Mouse (Mus musculus): ENCODE results near the gene Slc4a3.

Gene Slc4a3

DNA sequence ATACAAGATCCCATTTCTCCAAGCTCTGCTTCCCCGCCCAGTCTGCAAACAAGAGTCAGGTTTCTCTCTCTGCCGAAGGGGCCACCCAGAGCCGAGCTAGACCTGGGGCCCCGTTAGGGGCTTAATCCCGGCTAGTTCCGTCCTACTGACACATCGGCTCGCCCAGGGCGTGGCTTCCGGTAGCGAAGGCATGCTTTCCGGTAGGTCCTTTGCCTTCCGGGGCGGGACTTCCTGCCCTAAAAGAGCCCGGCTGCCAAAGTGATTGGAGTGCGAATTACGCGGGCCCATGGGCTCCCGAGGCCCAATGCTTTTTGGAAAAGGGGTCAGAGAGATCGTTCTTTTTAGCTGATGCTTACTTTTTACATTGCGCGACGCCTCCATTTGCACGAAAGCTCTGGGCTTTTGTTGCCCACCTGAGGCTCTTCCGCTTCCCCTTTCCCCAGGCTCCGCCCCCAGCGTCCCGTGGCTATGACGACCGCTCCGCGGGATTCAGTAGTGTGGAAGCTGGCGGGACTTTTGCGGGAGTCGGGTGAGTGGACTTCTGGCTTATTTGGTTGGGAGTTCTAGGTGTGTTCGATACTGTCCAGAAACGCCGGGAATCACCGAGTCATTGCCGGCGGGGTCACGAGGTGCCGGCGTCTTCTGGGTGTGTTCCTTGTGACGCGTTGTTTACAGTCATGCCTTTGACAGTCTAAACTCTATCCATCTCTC, 24.6 kb upstream of the Slc4a3 start, which contains the start of gene Stk11ip:
Gene Stk11ip, plus strand, starts transcription at position 209 of the 711 bp plus-strand sequence.
- DNase-seq (ENCODE audit: low spot score): peak; percentile 94

DNA sequence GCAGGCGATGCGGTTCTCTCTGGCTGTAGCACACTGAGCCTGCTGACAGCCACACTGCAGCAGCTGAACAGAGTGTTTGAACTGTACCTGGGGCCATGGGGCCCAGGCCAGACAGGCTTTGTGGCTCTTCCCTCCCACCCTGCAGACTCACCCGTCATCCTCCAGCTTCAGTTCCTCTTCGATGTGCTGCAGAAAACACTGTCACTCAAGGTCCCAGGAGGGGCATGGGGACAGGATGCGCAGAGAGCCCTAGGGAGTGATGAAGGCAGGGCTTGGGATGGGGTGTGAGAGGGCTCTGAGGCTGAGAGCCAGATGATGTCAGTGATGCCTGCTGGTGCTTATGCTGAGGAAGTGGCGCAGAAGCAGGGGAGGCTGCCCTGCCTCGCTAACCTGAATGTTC, 21.4 kb upstream of the Slc4a3 start:
- no peak for DNase-seq (ENCODE audit: low spot score)

DNA sequence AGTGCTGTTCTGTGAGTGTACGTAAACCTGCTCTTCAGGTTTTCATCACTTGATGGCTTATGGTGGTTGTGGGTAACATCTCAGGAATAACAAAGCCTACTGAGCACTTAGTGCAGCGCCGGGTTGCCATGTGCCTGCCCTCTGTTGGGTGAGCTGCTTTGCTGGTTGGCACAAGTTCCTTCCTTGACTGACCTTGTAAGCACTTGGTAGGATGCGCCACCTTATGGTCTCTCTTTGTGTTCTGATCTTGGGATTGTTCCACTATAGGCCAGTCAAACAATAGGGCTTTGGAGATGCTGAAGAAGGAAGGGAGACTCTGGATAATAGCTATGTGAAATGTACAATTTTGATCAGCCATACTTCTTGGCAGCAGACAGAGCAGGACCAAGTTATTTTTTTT, 15.5 kb upstream of the Slc4a3 start:
- DNase-seq (ENCODE audit: low spot score): no peak

DNA sequence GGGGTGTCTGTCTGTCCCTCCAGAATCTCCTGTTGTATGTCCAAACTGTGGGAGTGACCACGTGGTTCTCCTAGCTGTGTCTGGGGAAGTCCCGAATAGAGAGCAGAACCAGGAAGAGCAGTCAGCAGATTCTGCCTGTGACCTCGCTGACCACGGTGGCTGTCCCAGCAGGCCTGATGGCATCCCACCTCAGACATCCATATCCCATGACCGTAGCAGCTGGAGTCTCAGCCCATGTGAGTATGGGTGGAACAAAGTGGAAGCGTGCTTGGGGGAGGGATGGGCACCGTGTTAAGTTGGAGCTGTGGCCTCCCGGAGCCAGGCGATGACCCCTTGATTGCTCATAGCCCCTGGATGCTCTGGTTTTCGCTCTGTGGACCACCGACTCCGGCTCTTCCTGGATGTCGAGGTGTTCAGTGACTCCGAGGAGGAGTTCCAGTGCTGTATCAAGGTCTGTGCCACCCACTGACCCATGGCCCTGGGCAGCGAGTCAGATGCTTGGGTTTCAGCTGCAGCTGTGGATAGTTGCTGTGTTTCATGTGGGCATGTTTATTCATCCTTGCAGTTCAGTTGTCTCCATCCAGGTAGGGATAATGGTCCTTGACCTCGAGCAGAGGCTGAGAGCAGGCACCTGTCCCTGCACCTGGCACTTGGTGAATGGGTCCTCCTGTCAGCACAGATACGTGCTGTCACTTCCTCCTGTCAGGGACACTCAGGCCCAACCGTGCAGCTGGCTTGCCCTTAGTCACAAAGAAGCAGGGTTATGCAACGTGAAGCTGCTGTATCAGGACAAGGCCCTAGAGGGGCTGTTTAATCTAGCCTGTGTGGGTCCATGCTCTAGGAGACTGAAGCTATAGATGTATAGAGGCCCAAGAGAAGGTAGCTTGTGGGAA, 13.5 kb upstream of the Slc4a3 start:
- no peak for DNase-seq (ENCODE audit: low spot score)

DNA sequence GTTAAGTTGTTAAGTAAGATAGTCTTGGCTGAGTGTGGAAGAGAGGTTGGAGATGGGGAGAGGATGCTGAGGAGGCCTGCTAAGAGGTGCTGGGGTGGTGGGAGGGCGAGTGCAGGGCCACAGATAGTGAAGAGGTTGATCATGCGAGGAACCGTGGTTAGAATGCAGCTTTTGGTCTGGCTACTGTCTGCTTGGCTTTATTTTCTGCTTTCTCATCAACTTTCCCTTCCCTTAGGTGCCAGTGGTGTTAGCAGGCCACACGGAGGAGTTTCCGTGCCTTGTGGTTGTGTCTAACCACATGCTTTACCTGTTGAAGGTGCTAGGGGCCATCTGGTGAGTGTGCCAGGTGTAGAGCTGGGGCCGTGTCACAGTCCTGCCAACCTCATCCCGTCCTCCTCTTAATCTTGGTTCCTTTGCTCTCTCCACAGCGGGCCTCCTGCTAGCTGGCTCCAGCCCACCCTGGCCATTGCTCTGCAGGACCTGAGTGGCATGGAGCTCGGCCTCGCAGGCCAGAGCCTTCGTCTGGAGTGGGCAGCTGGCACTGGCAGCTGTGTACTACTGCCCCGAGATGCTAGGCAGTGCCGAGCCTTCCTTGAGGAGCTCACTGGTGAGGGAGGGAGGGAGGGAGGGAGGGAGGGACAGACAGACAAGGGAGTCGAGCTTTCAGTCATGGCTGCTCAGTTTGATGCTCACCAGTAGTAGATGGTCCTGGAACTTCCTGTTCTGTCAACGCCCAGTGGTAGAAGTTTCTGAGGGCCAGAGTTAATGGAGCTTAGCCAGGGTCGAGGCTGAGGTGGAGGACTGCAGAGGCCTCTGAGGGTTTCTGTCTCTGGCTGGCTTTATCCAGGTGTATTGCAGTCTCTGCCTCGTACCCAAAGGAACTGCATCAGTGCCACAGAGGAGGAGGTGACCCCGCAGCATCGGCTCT, 12.5 kb upstream of the Slc4a3 start:
- DNase-seq (ENCODE audit: low spot score): no peak

DNA sequence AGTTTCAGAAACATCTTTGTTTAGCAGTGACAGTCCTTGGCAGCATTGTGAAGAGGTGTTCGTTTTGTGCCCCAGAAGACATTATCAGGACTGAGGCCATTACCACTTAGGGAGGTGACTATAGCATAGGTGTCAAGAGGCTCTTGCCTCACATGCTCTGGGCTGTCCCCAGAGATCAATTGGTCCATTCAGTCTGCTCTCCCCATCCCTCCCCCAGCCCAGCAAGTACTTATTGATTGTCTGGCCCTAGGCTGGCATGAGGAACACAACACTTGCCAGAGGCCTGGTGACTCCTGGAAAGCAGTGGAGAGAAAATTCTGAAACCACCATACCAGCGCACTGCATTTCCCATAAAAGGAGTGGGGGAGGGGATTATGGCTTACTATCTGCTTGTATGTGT, 8.5 kb upstream of the Slc4a3 start:
- no peak for DNase-seq (ENCODE audit: low spot score)

DNA sequence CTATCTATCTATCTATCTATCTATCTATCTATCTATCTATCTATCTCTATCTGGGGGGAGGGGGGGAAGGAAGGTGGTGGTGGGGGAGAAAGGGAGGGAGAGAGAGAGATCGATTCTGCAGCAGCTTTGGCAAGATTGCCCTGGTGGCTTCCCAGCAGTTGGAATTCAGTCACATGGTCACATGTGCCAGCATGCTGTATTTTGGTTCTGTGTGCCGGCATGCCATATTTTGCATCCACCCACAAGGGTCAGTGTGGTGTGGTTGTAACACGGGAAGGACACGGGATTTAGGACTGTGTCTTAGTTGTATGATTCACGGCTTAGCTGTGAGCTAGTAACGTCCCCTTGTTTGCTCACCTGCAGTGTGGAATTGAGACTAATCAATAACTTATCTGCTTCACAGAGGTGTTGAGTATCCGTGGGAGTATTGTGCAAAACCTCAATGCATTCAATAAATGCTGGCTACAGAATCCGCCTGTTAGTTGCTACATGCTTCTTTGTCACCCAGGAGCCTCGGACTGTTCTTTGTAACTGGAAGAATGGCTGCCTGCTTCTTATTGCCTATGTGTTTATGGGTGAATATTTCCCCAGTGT, 7.4 kb upstream of the Slc4a3 start:
- no peak for DNase-seq (ENCODE audit: low spot score)

DNA sequence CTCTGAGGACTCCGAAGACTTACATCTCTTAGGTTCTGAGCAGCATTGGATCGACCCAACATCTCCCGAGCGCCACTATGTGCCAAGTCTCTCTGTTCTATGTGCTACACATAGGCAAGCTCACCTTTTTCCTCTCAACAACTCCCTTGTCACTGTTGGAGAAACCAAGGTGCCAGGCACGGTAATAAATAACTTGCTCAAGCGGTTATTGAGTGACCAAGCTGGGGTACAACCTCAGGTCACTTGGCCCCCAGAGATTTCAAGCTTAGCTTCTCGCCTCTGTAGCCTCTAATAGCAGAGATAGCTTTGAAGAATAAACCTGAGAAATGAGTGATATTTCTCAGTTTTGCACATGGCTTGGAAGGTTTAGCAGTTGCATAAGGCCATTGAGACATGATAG, 4.6 kb upstream of the Slc4a3 start:
- DNase-seq (ENCODE audit: low spot score): no peak

DNA sequence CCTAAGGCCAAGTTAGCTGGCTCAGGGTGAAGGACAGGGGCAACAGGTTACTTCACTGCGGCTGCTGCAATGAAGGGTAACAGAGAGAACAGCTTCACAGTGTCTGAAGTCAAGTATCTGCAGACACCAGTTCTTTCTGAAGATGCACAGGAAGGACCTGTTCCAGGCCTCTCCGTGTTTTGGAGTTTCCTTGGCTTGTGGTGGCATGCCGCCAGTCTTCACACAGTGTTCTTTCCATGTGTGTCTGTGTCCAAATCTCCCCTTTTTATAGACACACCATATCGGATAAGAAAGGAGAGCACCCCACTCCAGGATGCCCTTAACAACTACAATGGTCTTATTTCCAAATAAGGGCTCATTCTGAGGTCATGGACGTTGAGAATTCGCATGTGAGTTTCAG, 1.7 kb upstream of the Slc4a3 start:
- DNase-seq (ENCODE audit: low spot score): no peak

DNA sequence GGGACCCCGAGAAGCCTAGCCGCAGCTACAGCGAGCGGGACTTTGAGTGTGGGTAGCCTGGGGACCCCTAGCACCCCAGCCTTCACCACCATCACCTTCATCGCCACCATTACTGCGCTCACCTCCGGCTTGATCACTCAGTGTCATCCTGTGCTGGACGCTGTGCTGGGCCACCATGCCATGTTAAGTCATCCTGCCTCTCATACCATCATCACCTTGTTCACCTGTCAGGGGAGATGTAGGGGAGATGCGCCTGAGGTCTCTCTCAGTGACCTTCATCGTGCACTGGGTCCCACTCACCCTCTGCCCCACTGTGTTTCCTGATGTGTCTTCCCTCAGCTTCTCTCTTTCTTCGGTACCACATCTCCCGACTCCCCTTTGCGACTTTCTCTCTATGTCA, 1.3 kb downstream of the Slc4a3 start:
- DNase-seq (ENCODE audit: low spot score): no peak

DNA sequence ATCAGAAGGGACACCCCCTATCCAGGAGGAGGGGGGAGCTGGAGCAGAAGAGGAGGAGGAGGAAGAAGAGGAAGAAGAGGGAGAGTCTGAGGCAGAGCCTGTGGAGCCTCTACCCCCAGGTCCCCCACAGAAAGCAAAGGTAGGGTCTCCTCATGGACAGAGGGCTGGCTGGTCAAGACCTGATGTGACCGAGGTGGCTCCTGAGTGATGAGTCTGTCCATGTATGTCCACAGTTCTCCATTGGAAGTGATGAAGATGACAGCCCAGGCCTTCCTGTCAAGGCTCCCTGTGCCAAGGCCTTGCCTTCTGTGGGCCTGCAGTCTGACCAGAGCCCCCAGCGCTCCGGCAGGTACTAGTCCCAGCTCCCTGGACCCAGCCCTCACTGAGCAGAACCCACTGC, 2.0 kb downstream of the Slc4a3 start:
- DNase-seq (ENCODE audit: low spot score): no peak

DNA sequence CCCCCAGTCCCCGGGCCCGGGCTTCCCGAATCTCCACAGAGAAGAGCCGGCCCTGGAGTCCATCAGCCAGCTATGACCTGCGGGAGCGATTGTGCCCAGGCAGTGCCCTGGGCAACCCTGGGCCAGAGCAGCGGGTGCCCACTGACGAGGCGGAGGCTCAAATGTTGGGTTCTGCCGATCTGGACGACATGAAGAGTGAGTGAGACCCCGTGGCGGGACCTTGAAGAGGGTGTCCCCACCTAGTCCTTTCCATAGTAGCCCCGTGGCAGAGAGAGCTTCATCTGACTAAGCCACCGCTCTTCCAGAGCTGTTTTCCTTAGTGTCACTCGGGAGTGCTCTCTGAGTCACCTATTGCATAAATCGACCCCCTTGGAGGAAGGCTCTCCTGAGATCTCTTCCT, 2.8 kb downstream of the Slc4a3 start:
- no peak for DNase-seq (ENCODE audit: low spot score)

DNA sequence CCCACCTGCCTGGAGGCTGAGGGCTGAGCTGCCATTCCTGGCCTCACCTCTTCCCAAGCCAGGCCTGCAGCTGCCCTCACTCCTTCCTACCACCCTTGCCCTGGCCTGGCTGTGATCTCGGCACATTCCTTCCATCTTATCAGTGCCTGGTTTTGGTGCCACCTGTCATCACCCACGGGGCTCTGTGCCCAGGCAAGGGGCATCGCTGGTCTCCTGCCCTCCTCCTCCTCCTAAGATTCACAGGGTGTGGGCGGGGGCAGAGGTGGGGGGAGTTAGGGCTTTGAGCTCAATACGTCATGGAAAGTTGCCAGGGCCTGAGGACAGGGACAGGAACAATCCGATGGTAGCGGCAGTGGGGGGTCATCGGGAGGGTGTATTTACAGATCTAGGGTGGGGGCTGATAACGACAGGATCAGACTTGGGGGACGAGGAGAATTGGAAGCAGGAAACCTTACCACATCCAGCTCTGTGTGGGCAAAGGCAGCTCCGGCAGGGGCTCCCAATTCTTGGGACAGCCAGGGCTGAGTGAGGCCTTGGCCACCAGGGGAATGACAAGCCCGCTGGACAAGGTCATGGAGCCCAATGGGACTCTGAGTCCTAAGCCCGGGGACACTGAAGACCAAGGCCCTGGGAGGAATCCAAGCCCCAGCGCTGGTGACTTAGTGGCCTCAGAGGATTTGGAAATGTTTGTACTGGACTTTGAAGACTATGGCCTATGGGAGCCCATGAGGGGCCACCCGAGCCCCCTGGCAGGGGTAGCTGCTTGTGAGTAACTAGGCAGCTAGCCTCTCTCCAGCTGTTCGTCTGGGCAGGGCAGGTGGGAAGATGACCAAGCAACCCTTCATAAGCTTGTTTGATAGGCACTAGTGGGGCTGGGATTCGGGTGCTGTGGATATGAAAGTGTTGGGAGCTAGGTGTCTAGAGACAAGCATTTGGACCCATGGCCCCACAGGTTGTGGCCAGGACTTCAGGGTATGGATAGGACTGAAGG, 3.5 kb downstream of the Slc4a3 start:
- DNase-seq (ENCODE audit: low spot score): no peak

DNA sequence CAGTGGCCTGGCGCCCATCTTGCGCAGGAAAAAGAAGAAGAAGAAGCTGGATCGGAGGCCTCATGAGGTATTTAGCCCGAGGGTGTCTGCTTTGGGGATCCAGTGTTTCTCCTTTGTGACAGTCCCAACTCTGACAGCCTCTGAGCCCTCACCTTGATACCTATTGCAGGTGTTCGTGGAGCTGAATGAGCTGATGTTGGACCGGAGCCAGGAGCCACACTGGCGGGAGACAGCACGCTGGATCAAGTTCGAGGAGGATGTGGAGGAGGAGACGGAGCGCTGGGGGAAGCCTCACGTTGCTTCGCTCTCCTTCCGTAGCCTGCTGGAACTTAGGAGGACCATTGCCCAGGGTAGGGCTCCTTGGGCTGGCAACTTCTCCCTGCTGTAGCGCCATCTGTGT, 4.5 kb downstream of the Slc4a3 start:
- no peak for DNase-seq (ENCODE audit: low spot score)

DNA sequence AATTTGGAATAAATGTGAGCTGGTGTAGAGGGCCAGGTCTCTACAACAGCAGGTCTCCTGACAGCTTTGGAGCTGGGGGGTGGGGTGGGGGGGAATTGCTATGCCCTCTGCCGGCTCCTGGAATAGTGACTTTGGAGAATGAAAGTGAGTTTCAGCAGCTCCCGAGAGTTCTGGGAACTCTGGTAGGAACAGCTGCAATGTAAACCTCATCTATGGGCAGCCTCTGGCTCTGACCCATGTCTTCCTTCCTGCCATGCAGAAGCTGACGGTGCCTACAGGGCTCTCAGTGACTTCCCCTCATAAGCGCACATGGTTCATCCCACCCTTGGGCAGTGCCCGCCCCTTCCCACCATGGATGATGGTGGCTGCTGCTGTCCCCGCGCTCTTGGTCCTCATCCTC, 9.6 kb downstream of the Slc4a3 start:
- no peak for DNase-seq (ENCODE audit: low spot score)

DNA sequence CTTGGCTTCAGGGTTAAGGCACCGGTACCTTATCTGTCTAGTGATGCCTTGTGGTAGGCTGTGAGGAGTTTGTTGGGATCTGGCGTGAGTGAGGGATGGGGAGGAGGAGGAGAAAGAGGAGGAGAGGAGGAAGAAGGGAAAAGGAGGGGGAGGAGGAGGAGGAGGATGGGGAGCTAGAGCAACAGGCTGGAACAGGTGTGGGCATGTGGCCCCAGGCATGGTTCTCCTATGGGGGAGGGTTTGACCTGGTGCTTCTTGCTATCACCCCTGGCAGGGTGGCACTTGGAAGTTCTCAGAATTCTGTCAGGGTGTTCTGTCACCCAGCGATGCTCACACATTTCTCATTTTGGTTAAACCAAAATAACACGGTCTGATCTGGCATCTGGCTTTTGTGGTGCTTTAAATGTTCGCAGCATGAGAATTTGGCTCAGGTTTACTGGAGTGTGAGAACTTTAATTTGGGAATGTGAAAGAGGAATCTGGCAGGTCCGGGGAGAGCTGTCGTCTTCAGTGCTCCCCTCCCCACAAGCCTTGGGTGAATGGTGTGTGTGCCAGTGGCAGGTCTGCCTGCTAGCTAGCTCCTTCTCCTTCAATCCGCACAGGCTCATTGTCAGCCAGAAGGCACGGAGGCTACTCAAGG, 10.2 kb downstream of the Slc4a3 start:
- peak; percentile 53 for DNase-seq (ENCODE audit: low spot score)

DNA sequence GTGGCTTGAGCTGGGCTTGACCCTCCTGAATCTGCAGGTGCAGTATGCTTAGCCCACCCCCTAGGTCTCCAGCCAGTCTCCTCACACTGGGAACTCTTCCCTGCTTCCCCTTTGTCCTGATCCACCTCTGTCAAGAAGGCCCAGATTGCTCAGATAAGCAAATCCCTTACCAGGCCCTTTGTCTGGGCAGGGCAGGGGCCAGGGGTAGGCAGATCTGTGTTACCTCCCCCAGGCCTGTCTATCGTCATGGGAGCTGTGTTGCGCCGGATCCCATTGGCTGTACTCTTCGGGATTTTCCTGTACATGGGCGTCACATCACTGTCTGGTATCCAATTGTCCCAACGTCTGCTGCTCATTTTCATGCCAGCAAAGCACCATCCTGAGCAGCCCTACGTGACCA, 11.0 kb downstream of the Slc4a3 start:
- DNase-seq (ENCODE audit: low spot score): no peak

DNA sequence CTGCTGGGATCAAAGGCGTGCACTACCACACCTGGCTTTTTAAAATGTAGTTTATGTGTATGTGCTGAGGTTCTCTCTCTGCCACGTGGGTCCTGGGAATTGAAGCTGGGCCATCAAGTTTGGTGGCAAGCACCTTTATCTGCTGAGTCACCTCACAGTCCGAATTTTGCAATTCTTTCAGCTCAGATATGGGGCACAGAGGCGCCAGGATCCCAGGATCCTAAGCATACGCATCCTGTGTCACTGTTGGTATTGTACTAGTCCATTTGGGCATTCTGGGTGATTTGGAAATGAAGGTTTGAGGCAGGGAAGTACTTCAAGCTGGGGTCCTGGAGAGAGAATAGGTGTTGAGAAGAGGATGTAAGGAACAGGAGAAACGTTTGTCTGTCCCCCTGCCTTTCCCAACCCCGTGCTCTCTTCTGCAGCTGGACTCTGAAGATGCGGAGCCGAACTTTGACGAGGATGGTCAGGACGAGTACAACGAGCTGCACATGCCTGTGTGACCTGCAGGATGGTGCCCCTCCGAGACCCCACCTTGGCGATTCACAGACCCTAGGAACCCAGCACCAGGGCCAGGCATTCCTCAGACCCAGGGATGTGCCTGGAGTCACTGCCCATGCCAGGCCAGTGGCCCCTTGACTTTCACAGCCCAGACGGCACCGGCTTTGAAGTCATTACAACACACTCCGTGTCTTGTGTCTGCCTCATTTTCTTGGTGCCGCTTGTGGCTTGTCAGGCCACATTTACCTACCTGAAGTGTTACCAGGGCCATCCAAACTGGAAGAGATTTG, 12.5 kb downstream of the Slc4a3 start:
- no peak for DNase-seq (ENCODE audit: low spot score)

DNA sequence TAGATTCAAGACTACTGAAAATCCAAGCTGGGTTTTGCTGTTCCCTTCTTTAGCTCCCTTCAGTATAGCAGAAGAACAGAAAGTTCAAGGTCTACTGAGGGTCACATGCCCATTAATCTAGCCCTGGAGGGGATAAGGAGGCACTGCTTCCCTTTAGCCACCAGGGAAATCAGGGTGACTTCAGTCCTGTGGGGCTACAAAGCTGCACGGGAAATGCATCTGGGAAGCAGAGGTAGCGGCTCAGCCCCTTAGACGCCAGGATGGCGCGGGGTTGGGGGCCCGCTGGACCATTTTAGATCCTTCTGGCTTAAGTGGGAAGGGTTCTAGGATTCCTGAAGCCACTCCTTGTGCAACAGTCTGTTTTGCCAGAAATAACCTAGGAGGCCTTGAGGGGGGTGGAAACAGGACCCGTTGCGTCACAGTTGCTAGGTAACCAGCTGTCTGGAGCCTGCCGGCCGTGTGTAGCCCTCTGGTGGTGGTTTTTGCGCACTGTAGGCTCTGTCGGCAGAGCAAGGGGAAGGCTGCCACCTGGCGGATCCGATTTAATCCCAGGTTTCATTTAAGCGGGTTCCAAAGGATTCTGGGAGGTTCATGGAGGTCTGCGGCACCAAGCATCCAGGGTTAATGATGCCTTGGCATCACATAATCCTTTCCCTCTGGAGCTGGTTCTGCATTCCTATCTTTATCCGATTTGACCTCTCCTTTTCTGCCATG, 13.3 kb downstream of the Slc4a3 start:
- peak; percentile 97 for DNase-seq (ENCODE audit: low spot score)

Measured in layer of hippocampus, adult 11-12 months (tissue).